Mouse (Mus musculus): ENCODE data around the gene Nanos1.

Gene Nanos1

GRCm38 (mm10) chr19:60789452-60789851 is 33.7 kb downstream of the Nanos1 start:
- DNase-seq = no peak

GRCm38 (mm10) chr19:60789919-60790506 is 34.2 kb downstream of the Nanos1 start:
- DNase-seq = peak; percentile 50

GRCm38 (mm10) chr19:60790551-60791161 is 34.9 kb downstream of the Nanos1 start, which contains the start of gene Eif3a:
Eif3a (minus strand) TSS chr19:60790658.
- peak; percentile 94 for DNase-seq

GRCm38 (mm10) chr19:60791164-60791563 is 35.4 kb downstream of the Nanos1 start:
- DNase-seq = peak; percentile 12

GRCm38 (mm10) chr19:60793170-60793707 is 37.5 kb downstream of the Nanos1 start:
- no peak for DNase-seq

GRCm38 (mm10) chr19:60795244-60795643 is 39.5 kb downstream of the Nanos1 start:
- DNase-seq = no peak

GRCm38 (mm10) chr19:60797415-60797814 is 41.6 kb downstream of the Nanos1 start:
- DNase-seq = no peak

- DNase-seq = no peak
Measured at GRCm38 (mm10) chr19:60799867-60800569, 44.2 kb downstream of the Nanos1 start.

- no peak for DNase-seq
Measured at GRCm38 (mm10) chr19:60804903-60805302, 49.1 kb downstream of the Nanos1 start.

Measured in cerebellum, adult 11 months (tissue).